Mouse (Mus musculus) midbrain, postnatal 0 days (tissue): ENCODE data around the gene Nipa1. TPM values are rescaled to one million over a fixed set of nuclear protein-coding genes. Genes with fewer than 3 reads are reported as not detected.
"Not testable (repeated sequence)": the region's sequence is repeated elsewhere in the genome, so short reads cannot be mapped to it uniquely, and the experiment has no call there.

Experiments used
- ATAC-seq: fragments of 200-750 bp; cut with Nextera tagmentation; 2 replicates; pipeline ENCODE4 v1.8.0; 2017; ENCODE audit warnings: moderate number of reproducible peaks, mild to moderate bottlenecking, moderate TSS enrichment, moderate library complexity; ENCODE audit not compliant: low FRiP score
- DNase-seq: peaks from one replicate; pipeline ENCODE4 v3.0.0-alpha.2; 2015; ENCODE audit warnings: low spot score
- H3K27ac ChIP-seq: fragments of 300-500 bp; sonication (generic); 2 replicates; pipeline ENCODE4 v1.5.1; 2014; ENCODE audit warnings: low read depth, mild to moderate bottlenecking, low read length, mixed read lengths
- H3K27me3 ChIP-seq: fragments of 300-500 bp; sonication (generic); 2 replicates; pipeline ENCODE4 v1.6.1; 2014; ENCODE audit warnings: low read length, control low read depth, mixed read lengths; ENCODE audit not compliant: insufficient read depth
- H3K36me3 ChIP-seq: fragments of 300-500 bp; sonication (generic); 2 replicates; pipeline ENCODE4 v1.6.1; 2014; ENCODE audit warnings: low read length, control low read depth, mixed read lengths; ENCODE audit not compliant: insufficient read depth
- H3K4me1 ChIP-seq: fragments of 300-500 bp; sonication (generic); 2 replicates; pipeline ENCODE4 v1.6.1; 2014; ENCODE audit warnings: mild to moderate bottlenecking, control low read depth, antibody characterized with exemption, low read length, mixed read lengths; ENCODE audit not compliant: insufficient read depth
- H3K4me2 ChIP-seq: fragments of 300-500 bp; sonication (generic); 2 replicates; pipeline ENCODE4 v1.6.1; 2014; ENCODE audit warnings: low read depth, mild to moderate bottlenecking, low read length, mixed read lengths; ENCODE audit not compliant: poor library complexity, severe bottlenecking
- H3K4me3 ChIP-seq: fragments of 300-500 bp; sonication (generic); 2 replicates; pipeline ENCODE4 v1.5.1; 2014; ENCODE audit warnings: low read depth, mild to moderate bottlenecking, low read length, moderate library complexity
- H3K9ac ChIP-seq: fragments of 300-500 bp; sonication (generic); replicated peaks from 2 replicates; pipeline ENCODE4 v1.6.1; 2014; ENCODE audit warnings: mild to moderate bottlenecking, low read length, moderate library complexity, mixed read lengths; ENCODE audit not compliant: poor library complexity, severe bottlenecking
- H3K9me3 ChIP-seq: fragments of 300-500 bp; sonication (generic); 2 replicates; pipeline ENCODE4 v1.6.1; 2016; ENCODE audit warnings: low read length, control low read depth
- CTCF ChIP-seq: IDR thresholded peaks from 2 replicates; pipeline ENCODE4 v1.5.1; 2016; ENCODE audit warnings: antibody characterized with exemption, mild to moderate bottlenecking
- WGBS: fragments of 180-500 bp; shearing (Covaris S2); extraction: QIAGEN DNeasy Blood & Tissue Kit; methylation state at CpG from one replicate; pipeline ENCODE4 v1.1.7; 2014; 5-methylcytosine and 5-hydroxymethylcytosine counted together
- polyA plus RNA-seq: library from polyadenylated mRNA; unstranded; fragments of >200 nt; fragmentation: Nextera tagmentation; extraction: Ambion mirVana; gene quantifications from 2 replicates; pipeline ENCODE4 v1.2.1, GENCODE M21; 2015
- total RNA-seq: library from RNA; depleted of rRNA; stranded (reverse); fragments of >200 nt; gene quantifications from 2 replicates; pipeline ENCODE4 v1.2.3, GENCODE M21; 2014

Gene Nipa1
- total and polyA plus RNA-seq, 2 experiments from 2014 or later = 31.7 to 48.1 TPM

DNA sequence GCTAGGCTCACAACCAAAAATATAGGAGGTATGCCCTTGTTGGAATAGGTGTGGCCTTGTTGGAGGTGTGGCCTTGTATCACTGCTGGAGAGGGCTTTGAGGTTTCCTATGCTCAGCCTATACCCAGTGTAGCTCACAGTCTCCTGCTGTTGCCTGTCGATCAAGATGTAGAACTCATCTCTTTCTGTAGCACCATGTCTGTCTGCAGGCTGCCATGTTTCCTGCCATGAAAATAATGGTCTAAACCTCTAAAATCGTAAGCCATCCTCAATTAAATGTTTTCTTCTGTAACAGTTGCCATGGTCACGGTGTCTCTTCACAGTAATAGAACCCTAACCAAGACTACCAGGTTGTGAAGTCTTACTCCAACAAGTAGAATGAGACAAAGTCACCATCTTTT lies 3.8 kb upstream of the Nipa1 start:
- no peak overlapping the region for H3K4me2 ChIP-seq
- ATAC-seq (no peak), DNase-seq (no peak)
- no peaks in the 10 kb centered on the region for H3K36me3 ChIP-seq
- TF ChIP-seq CTCF = no peak
- H3K4me3 ChIP-seq = no peak overlapping the region
- no peaks in the 10 kb centered on the region for H3K27me3 ChIP-seq
- no peaks in the 10 kb centered on the region for H3K9me3 ChIP-seq
- H3K9ac ChIP-seq = no peak overlapping the region
- 0 out of 2 replicates have a peak, but pooled peaks cover 2% of the 10 kb centered on the region for H3K4me1 ChIP-seq
- H3K27ac ChIP-seq = no peak overlapping the region
- WGBS = 85% methylated on average over 3 of the region's 3 CpGs

DNA sequence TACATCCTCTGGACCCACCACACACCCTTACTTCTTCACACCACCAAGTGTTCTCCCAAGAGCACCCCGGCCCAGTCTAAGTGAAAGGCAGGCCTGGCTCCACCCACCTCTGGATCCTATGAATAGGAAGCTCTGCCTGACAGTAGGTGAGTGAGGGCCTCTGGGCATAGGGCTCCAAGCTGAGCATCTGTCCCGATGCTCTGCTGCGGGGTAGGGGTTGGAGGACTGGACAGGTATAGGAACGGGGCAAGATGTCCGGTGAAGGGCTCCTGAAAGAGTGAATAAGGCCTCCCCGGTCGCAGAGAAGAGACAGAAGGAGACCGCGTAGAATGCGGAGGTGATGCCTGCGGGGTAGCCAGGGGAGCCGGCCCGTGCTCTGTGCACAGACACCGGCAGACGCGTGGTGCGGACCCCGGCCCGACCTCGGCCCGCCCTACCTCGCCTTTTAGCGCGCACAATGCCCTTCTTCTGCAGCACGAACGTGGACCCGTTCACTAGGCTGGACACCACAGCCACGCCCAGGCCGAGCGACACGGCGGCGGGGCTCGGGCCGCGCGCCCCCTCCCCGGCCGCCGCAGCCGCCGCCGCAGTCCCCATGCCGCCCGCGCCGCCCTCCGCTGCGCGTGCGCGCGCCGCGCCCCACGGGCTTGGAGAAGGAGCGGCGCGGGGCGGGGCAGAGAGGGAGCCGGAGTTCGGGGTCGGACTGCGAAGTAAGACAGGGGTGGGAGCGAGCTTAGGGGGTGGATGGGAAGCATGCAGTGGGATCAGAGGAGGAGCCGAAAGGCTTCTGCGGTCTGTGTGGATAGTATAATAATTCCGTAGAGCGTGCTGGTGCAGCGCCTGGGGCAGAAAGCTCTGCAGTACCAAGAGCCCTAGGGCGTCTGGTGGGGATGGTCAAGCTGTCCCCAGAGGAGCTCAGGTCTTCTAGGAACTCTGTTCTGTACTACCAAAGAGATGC lies 503 bp downstream of the Nipa1 start:
- DNase-seq (peak; percentile 69), ATAC-seq (peak; percentile 93)
- H3K4me1 ChIP-seq = 0 out of 2 replicates have a peak, but pooled peaks cover 3% of the 10 kb centered on the region
- H3K4me3 ChIP-seq = peak overlapping the region; percentile 86
- H3K36me3 ChIP-seq = no peaks in the 10 kb centered on the region
- peak overlapping the region; percentile 82 for H3K9ac ChIP-seq
- H3K27me3 ChIP-seq = no peaks in the 10 kb centered on the region
- WGBS = under 1% methylated on average over 35 of the region's 71 CpGs
- no peak for TF ChIP-seq CTCF
- peak overlapping the region; percentile 79 for H3K27ac ChIP-seq
- H3K4me2 ChIP-seq = peak overlapping the region; percentile 64
- no peaks in the 10 kb centered on the region for H3K9me3 ChIP-seq

- H3K36me3 ChIP-seq = no peaks in the 10 kb centered on the region
- H3K4me2 ChIP-seq = peak overlapping the region; percentile 64
- DNase-seq (no peak), ATAC-seq (peak; percentile 35; the same call in 1 of the 2 replicates)
- H3K9me3 ChIP-seq = no peaks in the 10 kb centered on the region
- H3K4me3 ChIP-seq = peak overlapping the region; percentile 86
- 0 out of 2 replicates have a peak, but pooled peaks cover 3% of the 10 kb centered on the region for H3K4me1 ChIP-seq
- peak overlapping the region; percentile 79 for H3K27ac ChIP-seq
- 42% methylated on average over 7 of the region's 7 CpGs for WGBS
- no peaks in the 10 kb centered on the region for H3K27me3 ChIP-seq
- TF ChIP-seq CTCF = no peak
- H3K9ac ChIP-seq = peak overlapping the region; percentile 82
These were observed 1.2 kb downstream of the Nipa1 start for GRCm38 (mm10) chr7:56018446-56018971.

GRCm38 (mm10) chr7:56017761-56018160 lies 2.0 kb downstream of the Nipa1 start:
- 83% methylated on average over 3 of the region's 3 CpGs for WGBS
- DNase-seq = no peak

GRCm38 (mm10) chr7:56015837-56016236 lies 3.9 kb downstream of the Nipa1 start:
- no peaks in the 10 kb centered on the region for H3K36me3 ChIP-seq
- 94% methylated on average over 7 of the region's 7 CpGs for WGBS
- ATAC-seq (no peak), DNase-seq (no peak)
- H3K9ac ChIP-seq = no peak overlapping the region
- H3K27ac ChIP-seq = no peak overlapping the region
- TF ChIP-seq CTCF = no peak
- no peaks in the 10 kb centered on the region for H3K27me3 ChIP-seq
- no peaks in the 10 kb centered on the region for H3K9me3 ChIP-seq
- 0 out of 2 replicates have a peak, but pooled peaks cover 3% of the 10 kb centered on the region for H3K4me1 ChIP-seq
- no peak overlapping the region for H3K4me2 ChIP-seq
- H3K4me3 ChIP-seq = no peak overlapping the region

More at GRCm38 (mm10) chr7:56017761-56018160, 2.0 kb downstream of the Nipa1 start:
- Histone ChIP-seq H3K36me3 (no peaks in the 10 kb centered on the region), H3K4me1 (0 out of 2 replicates have a peak, but pooled peaks cover 3% of the 10 kb centered on the region), H3K27me3 (no peaks in the 10 kb centered on the region), H3K27ac (no peak overlapping the region), H3K9ac (no peak overlapping the region), H3K9me3 (no peaks in the 10 kb centered on the region), H3K4me3 (no peak overlapping the region), H3K4me2 (peak overlapping the region; percentile 64; the same call in 1 of the 2 replicates)
- no peak for ATAC-seq
- TF ChIP-seq CTCF = no peak

- Histone ChIP-seq H3K4me1 (0 out of 2 replicates have a peak, but pooled peaks cover 3% of the 10 kb centered on the region), H3K9me3 (no peaks in the 10 kb centered on the region), H3K27me3 (no peaks in the 10 kb centered on the region), H3K4me2 (no peak overlapping the region), H3K4me3 (no peak overlapping the region), H3K9ac (no peak overlapping the region), H3K27ac (no peak overlapping the region), H3K36me3 (no peaks in the 10 kb centered on the region)
- no peak for DNase-seq
- WGBS = 91% methylated on average over 6 of the region's 6 CpGs
- TF ChIP-seq CTCF = no peak
- ATAC-seq = no peak
These were observed 4.6 kb downstream of the Nipa1 start for GRCm38 (mm10) chr7:56015172-56015571.

DNA sequence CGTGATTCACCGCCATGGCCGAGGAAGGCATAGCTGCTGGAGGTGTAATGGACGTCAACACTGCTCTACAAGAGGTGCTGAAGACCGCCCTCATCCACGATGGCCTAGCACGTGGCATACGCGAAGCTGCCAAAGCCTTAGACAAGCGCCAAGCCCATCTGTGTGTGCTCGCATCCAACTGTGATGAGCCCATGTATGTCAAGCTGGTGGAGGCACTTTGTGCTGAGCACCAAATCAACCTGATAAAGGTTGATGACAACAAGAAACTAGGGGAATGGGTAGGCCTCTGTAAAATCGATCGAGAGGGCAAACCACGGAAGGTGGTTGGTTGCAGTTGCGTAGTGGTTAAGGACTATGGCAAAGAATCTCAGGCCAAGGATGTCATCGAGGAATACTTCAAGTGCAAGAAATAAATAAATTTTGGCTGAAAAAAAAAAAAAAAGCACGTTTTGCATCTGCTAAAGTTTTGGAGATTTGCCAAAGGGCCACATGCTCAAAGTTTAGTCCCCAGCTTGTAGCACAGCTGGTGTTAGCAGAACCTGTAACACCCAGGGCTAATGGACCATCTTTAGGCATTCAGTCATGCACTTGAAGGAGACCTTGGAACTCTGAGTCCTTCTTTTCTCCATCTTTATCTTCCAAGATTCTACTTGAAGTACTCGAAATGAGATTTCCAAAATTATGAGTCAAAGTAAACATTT lies 5.6 kb downstream of the Nipa1 start:
- WGBS = 87% methylated on average over 5 of the region's 18 CpGs
- not testable (repeated sequence) for H3K27ac ChIP-seq, H3K9me3 ChIP-seq, H3K27me3 ChIP-seq, H3K36me3 ChIP-seq, H3K9ac ChIP-seq, H3K4me1 ChIP-seq, H3K4me3 ChIP-seq, DNase-seq, H3K4me2 ChIP-seq, ATAC-seq
